Mouse (Mus musculus) MEL (cell line): ENCODE results near the gene Esrp2. TPM values are rescaled to one million over a fixed set of nuclear protein-coding genes. Genes with fewer than 3 reads are reported as not detected.

Source experiments
- DNase-seq: peaks from one replicate; pipeline ENCODE4 v3.0.0; 2011; ENCODE audit warnings: low read depth, low spot score
- H3K27ac ChIP-seq: 2 replicates; pipeline ENCODE4 v1.5.1; 2012; ENCODE audit warnings: low read depth, mild to moderate bottlenecking, control low read depth, low read length, moderate library complexity; ENCODE audit not compliant: control insufficient read depth
- H3K27me3 ChIP-seq, 2 experiments: fragments of 150-350 bp in 1 of 2; sonication (generic) in 1 of 2; 2 replicates each; pipeline ENCODE4 v1.6.1; 2012; ENCODE audit warnings: low read length in 2 of 2, mild to moderate bottlenecking in 2 of 2, improper control_type of control experiment in 1 of 2, moderate library complexity in 1 of 2; ENCODE audit not compliant: insufficient read depth in 2 of 2, control insufficient read depth in 1 of 2
- H3K36me3 ChIP-seq, 2 experiments: 2 replicates each; pipeline ENCODE4 v1.6.1; 2012 to 2014; ENCODE audit warnings: low read length in 2 of 2, improper control_type of control experiment in 1 of 2, inconsistent platforms in 1 of 2, mild to moderate bottlenecking in 1 of 2; ENCODE audit not compliant: insufficient read depth in 2 of 2, control insufficient read depth in 1 of 2
- H3K4me1 ChIP-seq, 2 experiments: fragments of 150-350 bp in 1 of 2; sonication (generic) in 1 of 2; 2 replicates each; pipeline ENCODE4 v1.6.1; 2012; ENCODE audit warnings: low read length in 2 of 2, improper control_type of control experiment in 1 of 2, mild to moderate bottlenecking in 1 of 2; ENCODE audit not compliant: insufficient read depth in 2 of 2, control insufficient read depth in 1 of 2
- H3K4me3 ChIP-seq, 2 experiments: fragments of 150-350 bp in 1 of 2; sonication (generic) in 1 of 2; 2 replicates each; pipeline ENCODE4 v1.5.1; 2012; ENCODE audit warnings: low read depth in 2 of 2, low read length in 2 of 2, mild to moderate bottlenecking in 2 of 2, moderate library complexity in 2 of 2, control low read depth in 1 of 2, improper control_type of control experiment in 1 of 2; ENCODE audit not compliant: control insufficient read depth in 1 of 2, insufficient read depth in 1 of 2
- H3K79me2 ChIP-seq: 2 replicates; pipeline ENCODE4 v1.6.1; 2012; ENCODE audit warnings: mild to moderate bottlenecking, low read length, moderate library complexity; ENCODE audit not compliant: control insufficient read depth, poor library complexity, insufficient read depth
- H3K9ac ChIP-seq: 2 replicates; pipeline ENCODE4 v1.6.1; 2012; ENCODE audit warnings: low read depth, mild to moderate bottlenecking, control low read depth, low read length, moderate library complexity; ENCODE audit not compliant: control insufficient read depth, poor library complexity, severe bottlenecking
- H3K9me3 ChIP-seq: fragments of 150-350 bp; sonication (generic); replicated peaks from 2 replicates; pipeline ENCODE4 v1.6.1; 2012; ENCODE audit warnings: mild to moderate bottlenecking, low read length, improper control_type of control experiment, moderate library complexity; ENCODE audit not compliant: insufficient read depth
- CHD1 ChIP-seq: IDR thresholded peaks from 2 replicates; pipeline ENCODE4 v1.6.1; 2012; ENCODE audit warnings: low read depth, mild to moderate bottlenecking, inconsistent platforms, low read length, improper control_type of control experiment
- CHD2 ChIP-seq: IDR thresholded peaks from 2 replicates; pipeline ENCODE4 v1.6.1; 2011; ENCODE audit warnings: low read length, improper control_type of control experiment
- ELF1 ChIP-seq: IDR thresholded peaks from 2 replicates; pipeline ENCODE4 v1.6.1; 2014; ENCODE audit warnings: low read depth, mild to moderate bottlenecking, inconsistent platforms, low read length, improper control_type of control experiment, moderate library complexity
- EP300 ChIP-seq, 2 experiments: IDR thresholded peaks; 2 replicates each; pipeline ENCODE4 v1.6.1; 2011; ENCODE audit warnings: improper control_type of control experiment in 2 of 2, low read length in 2 of 2, low read depth in 1 of 2, mild to moderate bottlenecking in 1 of 2
- GABPA ChIP-seq: IDR thresholded peaks from 2 replicates; pipeline ENCODE4 v1.6.1; 2012; ENCODE audit warnings: low read depth, mild to moderate bottlenecking, inconsistent platforms, low read length, improper control_type of control experiment, moderate library complexity
- JUND ChIP-seq: IDR thresholded peaks from 2 replicates; pipeline ENCODE4 v1.6.1; 2011; ENCODE audit warnings: low read depth, mild to moderate bottlenecking, improper control_type of control experiment, low read length
- KAT2A ChIP-seq: conservative IDR thresholded peaks from 2 replicates; pipeline ENCODE4 v1.6.1; 2012; ENCODE audit warnings: low read depth, low read length, improper control_type of control experiment, inconsistent platforms
- MEF2A ChIP-seq: IDR thresholded peaks from 2 replicates; pipeline ENCODE4 v1.6.1; 2014; ENCODE audit warnings: low read depth, mild to moderate bottlenecking, inconsistent platforms, low read length, improper control_type of control experiment; ENCODE audit not compliant: poor library complexity, insufficient replicate concordance, severe bottlenecking; ENCODE audit errors: extremely low read depth
- MYB ChIP-seq: IDR thresholded peaks from 2 replicates; pipeline ENCODE4 v1.6.1; 2011; ENCODE audit warnings: mild to moderate bottlenecking, low read depth, low read length, improper control_type of control experiment
- NRF1 ChIP-seq: IDR thresholded peaks from 2 replicates; pipeline ENCODE4 v1.6.1; 2014; ENCODE audit warnings: low read depth, mild to moderate bottlenecking, inconsistent platforms, low read length, improper control_type of control experiment, moderate library complexity; ENCODE audit not compliant: poor library complexity, insufficient read depth, severe bottlenecking
- POLR2A ChIP-seq, 2 experiments: IDR thresholded peaks; 2 replicates each; pipeline ENCODE4 v1.6.1; 2011 to 2012; ENCODE audit warnings: low read length in 2 of 2, mild to moderate bottlenecking in 2 of 2, control low read depth in 1 of 2, improper control_type of control experiment in 1 of 2, low read depth in 1 of 2, moderate library complexity in 1 of 2; ENCODE audit not compliant: control insufficient read depth in 1 of 2, insufficient read depth in 1 of 2, poor library complexity in 1 of 2
- POLR2AphosphoS2 ChIP-seq: IDR thresholded peaks from 2 replicates; pipeline ENCODE4 v1.6.1; 2011; ENCODE audit warnings: low read length, improper control_type of control experiment
- POLR2AphosphoS5 ChIP-seq: IDR thresholded peaks from 2 replicates; pipeline ENCODE4 v1.6.1; 2012; ENCODE audit warnings: low read depth, borderline replicate concordance, mild to moderate bottlenecking, inconsistent platforms, low read length, moderate library complexity, mixed read lengths
- RAD21 ChIP-seq: IDR thresholded peaks from 2 replicates; pipeline ENCODE4 v1.6.1; 2011; ENCODE audit warnings: mild to moderate bottlenecking, low read depth, low read length, improper control_type of control experiment
- SIN3A ChIP-seq: IDR thresholded peaks from 2 replicates; pipeline ENCODE4 v1.6.1; 2012; ENCODE audit warnings: low read length, improper control_type of control experiment, inconsistent platforms
- TAL1 ChIP-seq: IDR thresholded peaks from 2 replicates; pipeline ENCODE4 v1.6.1; 2012; ENCODE audit warnings: mild to moderate bottlenecking, inconsistent platforms, low read length, moderate library complexity, mixed read lengths
- TBP ChIP-seq: IDR thresholded peaks from 2 replicates; pipeline ENCODE4 v1.8.0; 2011; ENCODE audit warnings: low read depth, low read length, improper control_type of control experiment
- TCF12 ChIP-seq: IDR thresholded peaks from 2 replicates; pipeline ENCODE4 v1.6.1; 2014; ENCODE audit warnings: low read depth, mild to moderate bottlenecking, inconsistent platforms, low read length, improper control_type of control experiment, moderate library complexity
- UBTF ChIP-seq: IDR thresholded peaks from 2 replicates; pipeline ENCODE4 v1.6.1; 2012; ENCODE audit warnings: low read depth, mild to moderate bottlenecking, inconsistent platforms, low read length, improper control_type of control experiment, moderate library complexity, borderline replicate concordance; ENCODE audit not compliant: insufficient read depth
- ZNF384 ChIP-seq: IDR thresholded peaks from 2 replicates; pipeline ENCODE4 v1.6.1; 2012; ENCODE audit warnings: low read depth, mild to moderate bottlenecking, inconsistent platforms, low read length, improper control_type of control experiment
- polyA plus RNA-seq, 2 experiments: library from polyadenylated mRNA; stranded (reverse) in 1 of 2; unstranded in 1 of 2; fragments of >175 nt in 1 of 2; fragments of >200 nt in 1 of 2; gene quantifications; 2 replicates each; pipeline versions ENCODE4 v1.2.1 to v1.2.4; 2012; ENCODE audit warnings: low replicate concordance in 2 of 2, low read depth in 1 of 2; ENCODE audit not compliant: insufficient read length in 2 of 2, insufficient read depth in 1 of 2, missing spikeins in 1 of 2
- total RNA-seq: library from RNA; depleted of rRNA; stranded (reverse); fragments of 300-350 nt; gene quantifications from 2 replicates; pipeline ENCODE4 v1.2.3, GENCODE M21; 2012

Esrp2 gene
- total and polyA plus RNA-seq, 3 experiments = 2.3 to 4.5 TPM; not detected in 1

DNA sequence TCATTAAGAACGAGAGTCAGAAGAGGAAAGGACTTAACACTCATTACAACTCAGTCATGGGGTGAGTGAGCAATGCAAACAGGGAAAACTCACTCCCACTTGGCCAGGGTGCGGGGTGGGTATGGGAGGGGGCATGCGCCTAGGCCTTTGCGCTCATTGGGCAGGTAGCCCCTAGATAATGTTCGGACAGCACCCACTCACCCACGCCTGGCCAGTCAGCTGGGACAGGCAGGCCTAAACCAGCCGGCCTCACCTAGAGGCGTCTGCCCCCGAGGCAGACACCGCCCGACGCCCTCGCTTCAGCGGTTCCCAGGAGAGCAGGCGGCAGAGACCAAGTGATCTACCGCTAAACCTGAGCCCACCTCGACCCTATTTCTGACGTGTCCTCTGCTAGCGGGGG is 1.1 kb downstream of the Esrp2 start:
- peaks cover 5 to 22% of the 10 kb centered on the region in 2 experiments for H3K4me1 ChIP-seq
- H3K9me3 ChIP-seq = no peaks in the 10 kb centered on the region
- TF ChIP-seq MEF2A (no peak), GABPA (no peak), KAT2A (no peak), JUND (no peak), TBP (no peak), UBTF (no peak), TCF12 (no peak), POLR2A (IDR thresholded peaks at IDR 0.05; ENCODE audit: control insufficient read depth in 1 of 2, insufficient read depth in 1 of 2, low read depth in 1 of 2, low read length in 2 of 2, poor library complexity in 1 of 2) (no peak), NRF1 (no peak), EP300 (IDR thresholded peaks at IDR 0.05; ENCODE audit: low read depth in 1 of 2, low read length in 2 of 2) (no peak), POLR2AphosphoS5 (no peak), CHD1 (no peak), TAL1 (no peak), MYB (no peak), CHD2 (no peak), RAD21 (no peak), ELF1 (no peak)
- peak overlapping the region; percentile 62 for H3K9ac ChIP-seq
- no peak overlapping the region for H3K27ac ChIP-seq
- peaks cover 0 to 7% of the 10 kb centered on the region in 2 experiments; a peak in 2 of 4 replicates for H3K27me3 ChIP-seq
- peaks cover 0 to 16% of the 10 kb centered on the region in 2 experiments; a peak in 2 of 4 replicates for H3K36me3 ChIP-seq
- no peaks in the 10 kb centered on the region for H3K79me2 ChIP-seq
- peak overlapping the region; percentile 45 to 60 for H3K4me3 ChIP-seq
- DNase-seq = no peak

DNA sequence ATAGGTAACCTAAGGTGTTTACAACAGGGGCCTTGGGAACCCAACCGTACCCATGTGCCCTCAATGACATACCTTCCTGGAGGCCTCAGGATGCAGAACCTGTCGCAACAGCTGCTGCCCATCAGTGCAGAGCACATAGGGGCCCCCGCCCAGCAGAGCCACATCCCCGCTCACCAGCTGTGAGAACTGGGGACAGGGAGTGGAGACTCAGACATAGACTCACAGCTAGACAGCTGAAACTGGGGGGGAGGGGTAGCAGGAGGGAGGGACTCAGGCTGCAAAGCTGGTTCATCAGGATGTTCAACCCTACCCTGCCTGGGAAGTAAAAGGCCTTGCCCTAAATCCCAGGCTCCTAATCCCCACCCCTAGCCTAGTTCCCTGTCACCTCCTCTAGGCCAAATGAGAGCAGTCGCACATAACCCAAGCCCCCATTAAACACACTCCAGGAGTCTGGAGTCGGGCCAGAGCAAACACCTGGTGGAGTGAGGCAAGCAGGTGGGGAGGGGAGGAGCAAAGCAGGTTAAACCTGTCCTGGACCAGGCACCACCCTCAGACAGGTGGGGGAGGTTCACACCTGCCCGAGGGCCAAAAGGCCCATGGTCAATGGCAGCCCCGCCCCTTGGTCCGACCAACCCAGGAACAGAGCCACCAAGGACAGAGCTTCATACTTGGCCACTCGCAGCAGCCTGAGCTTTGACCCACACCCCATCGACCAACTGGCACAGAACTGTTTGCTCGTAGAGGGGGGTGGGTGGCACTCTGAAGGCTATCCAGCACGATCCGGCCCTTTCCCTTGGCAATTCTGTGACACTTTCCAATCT is 1.8 kb downstream of the Esrp2 start:
- H3K9me3 ChIP-seq = no peaks in the 10 kb centered on the region
- H3K79me2 ChIP-seq = no peaks in the 10 kb centered on the region; the same call in 1 of the 2 replicates
- peaks cover 0 to 7% of the 10 kb centered on the region in 2 experiments; a peak in 2 of 4 replicates for H3K27me3 ChIP-seq
- no peak for DNase-seq
- no peak overlapping the region for H3K4me3 ChIP-seq
- H3K36me3 ChIP-seq = peaks cover 0 to 19% of the 10 kb centered on the region in 2 experiments; a peak in 2 of 4 replicates
- no peak overlapping the region for H3K27ac ChIP-seq
- TF ChIP-seq TAL1 (no peak), ZNF384 (no peak), POLR2AphosphoS2 (no peak), UBTF (no peak), SIN3A (no peak), KAT2A (no peak)
- TF ChIP-seq, all 39 proteins: peak for 0
- H3K9ac ChIP-seq = no peak overlapping the region
- peaks cover 5 to 22% of the 10 kb centered on the region in 2 experiments for H3K4me1 ChIP-seq
